ENCODE assay signal across 12 mouse cellular contexts in the genomic region with DNA sequence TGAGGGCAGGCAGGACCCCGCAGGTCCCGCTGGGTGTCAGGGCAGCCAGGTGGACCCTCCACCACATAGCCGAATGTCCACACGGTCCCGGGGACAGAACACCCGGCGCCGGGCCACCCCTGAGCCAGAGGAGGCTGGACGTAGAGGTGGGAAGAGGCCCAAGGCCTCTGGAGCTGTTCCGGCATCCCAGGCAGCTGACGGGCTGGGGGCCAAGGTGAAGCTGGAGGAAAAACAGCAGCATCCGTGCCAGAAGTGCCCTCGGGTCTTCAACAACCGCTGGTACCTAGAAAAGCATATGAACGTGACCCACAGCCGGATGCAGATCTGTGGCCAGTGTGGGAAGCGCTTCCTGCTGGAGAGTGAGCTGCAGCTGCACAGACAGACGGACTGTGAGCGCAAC. TPM values are rescaled to one million over a fixed set of nuclear protein-coding genes. Genes with fewer than 3 reads are reported as not detected.
DNase-seq lines count a peak whose midpoint lies in the region; TF ChIP-seq lines count a peak whose summit lies in the region.
"Had no signal": no experiment of that assay in that cellular context is flagged by ENCODE, and none has a peak within 500 bp of the region (broad histone marks: within the 10 kb centered on the region; RNA-seq: fewer than 3 reads in every experiment).

No protein-coding gene starts in this region.

- TF ChIP-seq POLR2A in heart, adult 2 months (IDR thresholded peaks at IDR 0.05; ENCODE audit: insufficient read depth, low read depth, low read length) = no peak

- H3K79me2 ChIP-seq in heart, adult 2 months (replicated peaks; ENCODE audit: control insufficient read depth, insufficient read depth, low read length) = no peaks in the 10 kb centered on the region

- 57% methylated on average over 19 of the region's 19 CpGs for WGBS in heart, adult 2 months

- intact Hi-C loops in heart, adult 2 months (cut with DNase I) = no loop called here
- intact Hi-C loops in left cerebral cortex, adult 2 months (cut with DNase I) = loop anchor here (5.0 kb wide), 1 partner anchor 59 kb away; no protein-coding TSS in a partner anchor

- peak; percentile 63 to 72 for DNase-seq in heart, adult 2 months
- no peak for DNase-seq in heart, adult 8-10 months (ENCODE audit: low spot score)
- no peak for DNase-seq in left cerebral cortex, adult 2 months (ENCODE audit: extremely low spot score in 1 of 2, low spot score in 2 of 2)
- no peak for DNase-seq in left cerebral cortex, adult 18-20 months (ENCODE audit: low spot score in 2 of 2)
- DNase-seq in adrenal gland, postnatal 36 days = peak; percentile 49 to 55
- peak; percentile 59 for DNase-seq in gastrocnemius, postnatal 25 days
- no peak for DNase-seq in spleen, postnatal 10 days (ENCODE audit: low spot score in 2 of 2)
- DNase-seq: right cerebral cortex, postnatal 14 days had no signal

- H3K9ac ChIP-seq in heart, adult 2 months (ENCODE audit: low read depth, low read length) = no peak overlapping the region
- H3K9ac ChIP-seq: embryonic facial prominence, embryonic 15.5 days; forebrain, embryonic 12.5 days; liver, embryonic 12.5 days had no signal

- TF ChIP-seq EP300 in heart, adult 2 months (IDR thresholded peaks at IDR 0.05; ENCODE audit: insufficient read depth, low read depth, low read length) = no peak

- no peaks in the 10 kb centered on the region for H3K27me3 ChIP-seq in heart, adult 2 months (ENCODE audit: control insufficient read depth, insufficient read depth, low read length)
- H3K27me3 ChIP-seq: embryonic facial prominence, embryonic 15.5 days; forebrain, embryonic 12.5 days had no signal

- no peak for TF ChIP-seq CTCF in heart, adult 2 months (IDR thresholded peaks at IDR 0.05)
- no peak for TF ChIP-seq CTCF in left cerebral cortex, adult 2 months (IDR thresholded peaks at IDR 0.05)

- no peak overlapping the region for H3K4me3 ChIP-seq in heart, adult 2 months
- H3K4me3 ChIP-seq in left cerebral cortex, adult 2 months = no peak overlapping the region
- H3K4me3 ChIP-seq: embryonic facial prominence, embryonic 15.5 days; forebrain, embryonic 12.5 days; liver, embryonic 12.5 days had no signal

- peaks cover 3% of the 10 kb centered on the region for H3K4me1 ChIP-seq in heart, adult 2 months (ENCODE audit: control insufficient read depth, insufficient read depth, low read length)

- no peaks in the 10 kb centered on the region for H3K36me3 ChIP-seq in heart, adult 2 months (ENCODE audit: control insufficient read depth, insufficient read depth, low read length)

- no peak overlapping the region for H3K27ac ChIP-seq in heart, adult 2 months
- H3K27ac ChIP-seq in left cerebral cortex, adult 2 months = 0 out of 2 replicates have a peak overlapping the region, but pooled peaks have one; percentile 40
- H3K27ac ChIP-seq: embryonic facial prominence, embryonic 15.5 days; forebrain, embryonic 12.5 days; liver, embryonic 12.5 days had no signal

RNA-seq across cellular contexts. Expression of gene Zfp651, which starts 4.6 kb away (rescaled TPM):
- 100 to 1,000 TPM; 117 to 130 TPM for total RNA-seq in heart, adult 2 months (2021)
- 67.7 and 84.2 TPM in 2 replicates for polyA plus RNA-seq in heart, adult 2 months (2012; rRNA removed)
- total RNA-seq in heart, adult 8-10 months (2022) = 100 to 1,000 TPM; 120 to 131 (median 129) TPM
- 100 to 1,000 TPM; 119 to 133 TPM for total RNA-seq in left cerebral cortex, adult 2 months (2021)
- total RNA-seq in left cerebral cortex, adult 18-20 months (2021) = 100 to 1,000 TPM; 104 to 106 TPM
- total RNA-seq in adrenal gland, postnatal 36 days (2021) = 10 to 100 TPM; 40.5 to 49.7 TPM
- total RNA-seq in gastrocnemius, postnatal 25 days (2021) = 100 to 1,000 TPM in 1 of 2 experiments, 10 to 100 TPM in 1; 78.3 to 101 TPM

RNA-seq across cellular contexts. Expression of gene Klhl40, which starts 13.7 kb away (rescaled TPM):
- total RNA-seq in heart, adult 2 months (2021) = 10 to 100 TPM; 12.3 to 17.4 TPM
- 11.0 and 13.1 TPM in 2 replicates for polyA plus RNA-seq in heart, adult 2 months (2012; rRNA removed)
- total RNA-seq in heart, adult 8-10 months (2022) = 10 to 100 TPM; 17.9 to 23.6 (median 20.0) TPM
- total RNA-seq in left cerebral cortex, adult 2 months (2021) = 10 to 100 TPM in 1 of 2 experiments, 1 to 10 TPM in 1; 7.3 to 10.5 TPM
- 1 to 10 TPM; 6.2 to 7.2 TPM for total RNA-seq in left cerebral cortex, adult 18-20 months (2021)
- total RNA-seq in adrenal gland, postnatal 36 days (2021) = under 1 TPM in 1 of 2 experiments, not detected in 1; 0.16 TPM
- 100 to 1,000 TPM; 116 to 215 TPM for total RNA-seq in gastrocnemius, postnatal 25 days (2021)

RNA-seq across cellular contexts. Expression of gene Hhatl, which starts 28.6 kb away (rescaled TPM):
- total RNA-seq in heart, adult 2 months (2021) = 100 to 1,000 TPM in 1 of 2 experiments, 10 to 100 TPM in 1; 96.3 to 111 TPM
- polyA plus RNA-seq in heart, adult 2 months (2012; rRNA removed) = 201 and 224 TPM in 2 replicates
- 100 to 1,000 TPM; 100 to 119 (median 118) TPM for total RNA-seq in heart, adult 8-10 months (2022)
- total RNA-seq in left cerebral cortex, adult 2 months (2021) = 10 to 100 TPM; 20.0 to 21.3 TPM
- 10 to 100 TPM; 15.4 to 25.0 TPM for total RNA-seq in left cerebral cortex, adult 18-20 months (2021)
- total RNA-seq in adrenal gland, postnatal 36 days (2021) = not detected
- total RNA-seq in gastrocnemius, postnatal 25 days (2021) = 100 to 1,000 TPM; 193 to 201 TPM
- polyA plus RNA-seq: forebrain, embryonic 12.5 days; liver, embryonic 12.5 days; midbrain, embryonic 11.5 days had no signal

RNA-seq across cellular contexts. Expression of gene Nktr, which starts 44.7 kb away (rescaled TPM):
- total RNA-seq in heart, adult 2 months (2021) = 10 to 100 TPM; 28.7 to 33.1 TPM
- 23.1 and 39.2 TPM in 2 replicates for polyA plus RNA-seq in heart, adult 2 months (2012; rRNA removed)
- total RNA-seq in heart, adult 8-10 months (2022) = 10 to 100 TPM; 24.5 to 39.2 (median 29.8) TPM
- 100 to 1,000 TPM; 125 to 130 TPM for total RNA-seq in left cerebral cortex, adult 2 months (2021)
- 100 to 1,000 TPM; 103 to 112 TPM for total RNA-seq in left cerebral cortex, adult 18-20 months (2021)
- total RNA-seq in adrenal gland, postnatal 36 days (2021) = 10 to 100 TPM; 58.2 to 90.2 TPM
- 10 to 100 TPM; 30.0 to 30.1 TPM for total RNA-seq in gastrocnemius, postnatal 25 days (2021)

RNA-seq across cellular contexts. Expression of gene Ss18l2, which starts 53.6 kb away (rescaled TPM):
- total RNA-seq in heart, adult 2 months (2021) = 100 to 1,000 TPM; 125 to 138 TPM
- polyA plus RNA-seq in heart, adult 2 months (2012; rRNA removed) = 103 and 154 TPM in 2 replicates
- total RNA-seq in heart, adult 8-10 months (2022) = 100 to 1,000 TPM; 138 to 143 (median 139) TPM
- 10 to 100 TPM; 84.4 to 89.6 TPM for total RNA-seq in left cerebral cortex, adult 2 months (2021)
- total RNA-seq in left cerebral cortex, adult 18-20 months (2021) = 10 to 100 TPM; 73.2 to 83.3 TPM
- total RNA-seq in adrenal gland, postnatal 36 days (2021) = 10 to 100 TPM; 41.6 to 57.2 TPM
- 100 to 1,000 TPM; 104 to 105 TPM for total RNA-seq in gastrocnemius, postnatal 25 days (2021)

Comparison
In these comparisons a context has a peak if more than half of its experiments do, and no peak if none do; other contexts are left out.
1. DNase-seq: peak in heart, adult 2 months (2 of 2), adrenal gland, postnatal 36 days (2 of 2) and gastrocnemius, postnatal 25 days (single experiment); none in heart, adult 8-10 months (single experiment), left cerebral cortex, adult 2 months (0 of 2), left cerebral cortex, adult 18-20 months (0 of 2) and spleen, postnatal 10 days (0 of 2).
2. RNA of gene Klhl40, which starts 13.7 kb away (total RNA-seq): 116 to 215 TPM in gastrocnemius, postnatal 25 days, 17.9 to 23.6 TPM in heart, adult 8-10 months, 12.3 to 17.4 TPM in heart, adult 2 months, 7.3 to 10.5 TPM in left cerebral cortex, adult 2 months and 6.2 to 7.2 TPM in left cerebral cortex, adult 18-20 months; 0.16 TPM in adrenal gland, postnatal 36 days; every median in the first group is over 4 times any median in the second.
3. RNA of gene Hhatl, which starts 28.6 kb away (total RNA-seq): 193 to 201 TPM in gastrocnemius, postnatal 25 days, 100 to 119 TPM in heart, adult 8-10 months, 96.3 to 111 TPM in heart, adult 2 months, 15.4 to 25.0 TPM in left cerebral cortex, adult 18-20 months and 20.0 to 21.3 TPM in left cerebral cortex, adult 2 months; not detected in adrenal gland, postnatal 36 days; every median in the first group is over 10 times any median in the second.